Mouse (Mus musculus): ENCODE measurements around the gene Prim2. TPM values are rescaled to one million over a fixed set of nuclear protein-coding genes. Genes with fewer than 3 reads are reported as not detected.

The Prim2 gene
- polyA plus RNA-seq, 1 experiment from 2014 or later = 47.4 TPM

DNA sequence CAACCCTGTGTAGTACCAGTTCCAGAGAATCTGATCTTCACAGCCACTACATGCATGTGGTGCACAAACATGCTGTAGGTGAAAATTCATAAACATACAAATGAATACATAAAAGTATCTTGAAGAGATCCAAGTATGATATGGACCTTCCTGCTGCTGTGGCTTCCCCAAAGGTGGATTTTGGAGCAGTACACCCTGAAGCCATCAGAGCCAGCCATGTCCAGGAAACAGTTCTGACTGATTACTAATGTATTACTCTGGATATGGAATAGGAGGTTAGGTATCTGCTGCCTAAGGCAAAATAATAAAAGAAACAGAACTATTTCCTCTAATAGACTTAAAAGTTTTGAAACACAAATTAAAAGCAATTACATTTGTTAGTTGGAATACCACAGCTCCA, 131.6 kb downstream of the Prim2 start:
- Histone ChIP-seq H3K27ac (no peak overlapping the region), H3K4me1 (replicated peaks) (no peaks in the 10 kb centered on the region), H3K4me2 (no peak overlapping the region), H3K36me3 (0 out of 2 replicates have a peak, but pooled peaks cover 3% of the 10 kb centered on the region), H3K9ac (replicated peaks) (no peak overlapping the region), H3K4me3 (replicated peaks) (no peak overlapping the region), H3K9me3 (peaks cover 3% of the 10 kb centered on the region; the same call in 1 of the 2 replicates), H3K27me3 (no peaks in the 10 kb centered on the region)
- ATAC-seq (ENCODE audit: insufficient number of reproducible peaks, insufficient read depth, low FRiP score, low TSS enrichment, low read depth) = no peak

DNA sequence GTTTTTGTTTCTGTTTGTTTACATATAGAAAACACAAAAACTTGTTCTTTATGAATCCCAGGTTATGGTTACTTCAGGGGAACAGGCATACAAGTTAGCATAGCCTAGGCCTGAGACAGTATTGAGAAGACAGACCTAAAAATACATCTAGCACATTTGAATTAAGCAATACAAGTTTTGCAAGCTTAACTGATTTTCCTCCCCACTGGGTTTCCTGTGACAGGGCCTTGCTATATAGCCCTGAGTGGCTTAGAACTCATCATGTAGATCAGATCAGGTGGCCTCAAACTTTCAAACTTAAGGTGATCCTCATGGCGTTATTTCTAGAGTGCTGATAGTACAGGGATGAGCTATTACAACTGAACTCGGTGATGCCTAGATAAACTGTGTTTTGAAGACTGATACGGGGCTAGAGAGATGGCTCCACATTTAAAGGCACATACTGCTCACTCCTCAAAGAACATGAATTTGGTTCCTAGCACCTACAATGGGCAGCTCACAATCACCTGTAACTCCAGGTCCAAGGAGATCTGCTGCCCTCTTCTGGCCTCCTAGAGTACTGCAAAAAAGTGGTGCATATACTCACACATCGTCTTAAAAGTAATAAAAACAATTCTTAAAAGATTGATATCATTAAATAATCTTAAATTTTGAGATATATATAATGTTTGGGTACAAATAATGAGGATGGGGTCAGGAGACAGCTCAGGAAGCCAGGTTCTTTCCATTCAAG, 133.2 kb downstream of the Prim2 start:
- Histone ChIP-seq H3K9ac (replicated peaks) (no peak overlapping the region), H3K9me3 (peaks cover 3% of the 10 kb centered on the region; the same call in 1 of the 2 replicates), H3K27ac (no peak overlapping the region), H3K4me2 (no peak overlapping the region), H3K27me3 (no peaks in the 10 kb centered on the region), H3K4me1 (replicated peaks) (no peaks in the 10 kb centered on the region; the same call in 1 of the 2 replicates), H3K4me3 (replicated peaks) (no peak overlapping the region), H3K36me3 (0 out of 2 replicates have a peak, but pooled peaks cover 3% of the 10 kb centered on the region)
- WGBS = 98% methylated on average over 4 of the region's 4 CpGs
- no peak for ATAC-seq (ENCODE audit: insufficient number of reproducible peaks, insufficient read depth, low FRiP score, low TSS enrichment, low read depth)

- no peak overlapping the region for H3K9ac ChIP-seq (replicated peaks)
- H3K27me3 ChIP-seq = no peaks in the 10 kb centered on the region
- 0 out of 2 replicates have a peak, but pooled peaks cover 2% of the 10 kb centered on the region for H3K36me3 ChIP-seq
- H3K4me2 ChIP-seq = no peak overlapping the region
- WGBS = 85% methylated on average over 2 of the region's 2 CpGs
- no peak overlapping the region for H3K27ac ChIP-seq
- H3K4me3 ChIP-seq (replicated peaks) = no peak overlapping the region
- no peak for ATAC-seq (ENCODE audit: insufficient number of reproducible peaks, insufficient read depth, low FRiP score, low TSS enrichment, low read depth)
- no peaks in the 10 kb centered on the region; the same call in 1 of the 2 replicates for H3K4me1 ChIP-seq (replicated peaks)
- peaks cover 3% of the 10 kb centered on the region; the same call in 1 of the 2 replicates for H3K9me3 ChIP-seq
Observed at GRCm38 (mm10) chr1:33535140-33535686, 134.4 kb downstream of the Prim2 start.

- H3K9ac ChIP-seq (replicated peaks) = no peak overlapping the region
- no peaks in the 10 kb centered on the region; the same call in 1 of the 2 replicates for H3K4me1 ChIP-seq (replicated peaks)
- no peak overlapping the region for H3K4me2 ChIP-seq
- no peak overlapping the region for H3K4me3 ChIP-seq (replicated peaks)
- peaks cover 3% of the 10 kb centered on the region; the same call in 1 of the 2 replicates for H3K9me3 ChIP-seq
- ATAC-seq (ENCODE audit: insufficient number of reproducible peaks, insufficient read depth, low FRiP score, low TSS enrichment, low read depth) = no peak
- H3K27me3 ChIP-seq = no peaks in the 10 kb centered on the region
- 78% methylated on average over 3 of the region's 3 CpGs for WGBS
- H3K27ac ChIP-seq = no peak overlapping the region
- H3K36me3 ChIP-seq = no peaks in the 10 kb centered on the region
Observed at GRCm38 (mm10) chr1:33531860-33532259, 137.7 kb downstream of the Prim2 start.

DNA sequence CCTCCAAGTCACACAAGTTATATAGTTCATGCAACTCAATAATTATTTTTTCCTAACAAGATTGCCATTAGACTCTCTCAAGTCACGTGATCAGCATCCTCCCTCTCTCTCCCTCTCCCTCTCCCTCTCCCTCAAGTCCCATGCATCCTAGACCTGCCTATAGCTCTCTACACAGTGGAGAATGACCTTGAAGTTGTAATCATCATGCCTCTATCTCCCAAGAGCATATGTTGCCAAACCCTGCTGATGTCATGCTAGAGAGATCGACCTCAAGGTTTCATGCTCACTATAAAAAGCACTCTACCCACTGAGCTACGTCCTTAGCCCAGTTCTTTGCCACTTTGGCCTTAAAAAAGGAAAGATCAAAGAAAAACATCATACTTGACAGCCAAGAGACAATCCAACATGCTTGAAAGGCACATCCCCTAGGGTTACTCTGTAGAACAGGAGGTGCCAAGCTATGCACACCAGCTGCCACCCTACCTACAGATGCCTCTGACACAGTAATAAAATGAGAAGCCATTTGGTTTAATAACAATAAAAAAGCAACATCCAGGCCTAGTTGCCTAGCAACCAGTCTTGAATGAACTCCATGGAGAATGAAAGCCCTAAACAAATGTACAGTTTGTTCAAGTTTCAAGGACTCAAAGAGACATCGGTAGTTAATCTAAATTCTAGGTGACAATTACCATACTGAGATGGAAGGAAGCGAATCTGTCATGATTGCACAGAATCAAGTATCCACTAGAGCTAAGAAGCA, 138.3 kb downstream of the Prim2 start:
- H3K9me3 ChIP-seq = no peaks in the 10 kb centered on the region
- ATAC-seq (ENCODE audit: insufficient number of reproducible peaks, insufficient read depth, low FRiP score, low TSS enrichment, low read depth) = no peak
- no peaks in the 10 kb centered on the region for H3K27me3 ChIP-seq
- H3K4me2 ChIP-seq = no peak overlapping the region
- 87% methylated on average over 5 of the region's 5 CpGs for WGBS
- H3K4me1 ChIP-seq (replicated peaks) = no peaks in the 10 kb centered on the region; the same call in 1 of the 2 replicates
- no peak overlapping the region for H3K27ac ChIP-seq
- no peaks in the 10 kb centered on the region for H3K36me3 ChIP-seq
- no peak overlapping the region for H3K9ac ChIP-seq (replicated peaks)
- H3K4me3 ChIP-seq (replicated peaks) = no peak overlapping the region

GRCm38 (mm10) chr1:33530491-33530890, 139.1 kb downstream of the Prim2 start:
- no peaks in the 10 kb centered on the region for H3K9me3 ChIP-seq
- H3K27me3 ChIP-seq = no peaks in the 10 kb centered on the region
- WGBS = 93% methylated on average over 2 of the region's 2 CpGs
- H3K4me2 ChIP-seq = no peak overlapping the region
- H3K4me1 ChIP-seq (replicated peaks) = no peaks in the 10 kb centered on the region; the same call in 1 of the 2 replicates
- H3K4me3 ChIP-seq (replicated peaks) = no peak overlapping the region
- H3K36me3 ChIP-seq = no peaks in the 10 kb centered on the region
- no peak overlapping the region for H3K27ac ChIP-seq
- no peak for ATAC-seq (ENCODE audit: insufficient number of reproducible peaks, insufficient read depth, low FRiP score, low TSS enrichment, low read depth)
- H3K9ac ChIP-seq (replicated peaks) = no peak overlapping the region

GRCm38 (mm10) chr1:33529543-33530232, 139.9 kb downstream of the Prim2 start:
- no peak overlapping the region for H3K4me2 ChIP-seq
- no peak for ATAC-seq (ENCODE audit: insufficient number of reproducible peaks, insufficient read depth, low FRiP score, low TSS enrichment, low read depth)
- no peaks in the 10 kb centered on the region; the same call in 1 of the 2 replicates for H3K4me1 ChIP-seq (replicated peaks)
- no peaks in the 10 kb centered on the region for H3K9me3 ChIP-seq
- no peak overlapping the region for H3K27ac ChIP-seq
- H3K9ac ChIP-seq (replicated peaks) = no peak overlapping the region
- WGBS = 88% methylated on average over 8 of the region's 8 CpGs
- no peak overlapping the region for H3K4me3 ChIP-seq (replicated peaks)
- no peaks in the 10 kb centered on the region for H3K36me3 ChIP-seq
- no peaks in the 10 kb centered on the region for H3K27me3 ChIP-seq

DNA sequence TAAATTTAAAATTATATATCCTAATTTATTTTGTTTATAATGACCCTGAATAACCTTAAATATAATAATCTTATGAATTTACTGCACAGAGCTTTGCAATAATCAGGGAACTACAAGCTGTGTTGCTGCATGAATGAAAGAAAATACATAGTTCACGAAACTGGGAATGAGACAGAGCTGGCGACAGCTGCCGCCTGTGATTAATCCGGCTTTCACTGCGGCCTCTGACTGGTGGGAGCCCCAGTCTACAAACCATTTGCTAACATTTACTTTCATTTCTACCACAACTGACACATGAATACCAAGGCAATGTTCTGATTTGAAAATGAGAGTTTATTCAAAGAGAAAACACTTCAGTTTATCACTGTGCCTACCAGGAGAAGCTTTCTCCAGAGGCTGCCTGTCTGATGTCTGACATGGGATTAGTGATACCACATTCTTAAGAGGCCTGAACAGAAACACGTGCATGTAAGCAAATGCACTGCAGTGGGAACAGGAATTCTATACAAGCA, 142.2 kb downstream of the Prim2 start:
- Histone ChIP-seq H3K4me1 (replicated peaks) (no peaks in the 10 kb centered on the region; the same call in 1 of the 2 replicates), H3K27ac (no peak overlapping the region), H3K4me3 (replicated peaks) (no peak overlapping the region), H3K27me3 (no peaks in the 10 kb centered on the region), H3K36me3 (no peaks in the 10 kb centered on the region), H3K9ac (replicated peaks) (no peak overlapping the region), H3K4me2 (no peak overlapping the region), H3K9me3 (no peaks in the 10 kb centered on the region)
- 76% methylated on average over 6 of the region's 6 CpGs for WGBS
- ATAC-seq (ENCODE audit: insufficient number of reproducible peaks, insufficient read depth, low FRiP score, low TSS enrichment, low read depth) = no peak

- WGBS = 91% methylated on average over 5 of the region's 5 CpGs
- H3K4me3 ChIP-seq (replicated peaks) = no peak overlapping the region
Observed at GRCm38 (mm10) chr1:33523223-33523622, 146.4 kb downstream of the Prim2 start.

DNA sequence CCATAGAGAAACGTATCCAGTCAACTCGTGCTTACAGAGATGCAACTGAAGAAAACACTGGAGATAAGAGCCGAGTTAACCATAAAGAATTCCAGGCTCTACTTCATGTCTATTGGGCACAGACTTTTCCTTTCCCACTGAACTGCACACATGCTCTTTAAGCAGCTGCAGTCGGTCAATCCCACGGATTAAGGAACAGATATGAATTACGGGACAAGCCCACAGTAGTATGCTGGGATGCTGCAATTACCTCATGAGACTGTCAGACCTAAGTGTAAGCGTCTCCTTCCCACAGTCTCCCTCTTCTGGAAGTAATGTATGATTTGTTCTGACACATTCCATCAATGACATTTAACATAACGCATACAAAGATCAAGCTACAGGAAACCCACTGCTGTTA, 154.5 kb downstream of the Prim2 start:
- Histone ChIP-seq H3K4me3 (replicated peaks) (no peak overlapping the region), H3K9ac (replicated peaks) (no peak overlapping the region), H3K27ac (no peak overlapping the region), H3K4me2 (no peak overlapping the region), H3K27me3 (no peaks in the 10 kb centered on the region), H3K4me1 (replicated peaks) (no peaks in the 10 kb centered on the region), H3K9me3 (no peaks in the 10 kb centered on the region), H3K36me3 (no peaks in the 10 kb centered on the region)
- no peak for ATAC-seq (ENCODE audit: insufficient number of reproducible peaks, insufficient read depth, low FRiP score, low TSS enrichment, low read depth)
- WGBS = 89% methylated on average over 8 of the region's 8 CpGs

More at GRCm38 (mm10) chr1:33523223-33523622, 146.4 kb downstream of the Prim2 start:
- Histone ChIP-seq H3K27me3 (no peaks in the 10 kb centered on the region), H3K36me3 (no peaks in the 10 kb centered on the region), H3K9ac (replicated peaks) (no peak overlapping the region), H3K4me1 (replicated peaks) (no peaks in the 10 kb centered on the region), H3K9me3 (no peaks in the 10 kb centered on the region), H3K27ac (no peak overlapping the region), H3K4me2 (no peak overlapping the region)
- no peak for ATAC-seq (ENCODE audit: insufficient number of reproducible peaks, insufficient read depth, low FRiP score, low TSS enrichment, low read depth)
